In genomic region chr3:154817732-154818131, GRCm38 (mm10) we compare ENCODE assay signal across 8 mouse cellular contexts.
DNase-seq lines count a peak whose midpoint lies in the region; ATAC-seq and TF ChIP-seq lines count a peak whose summit lies in the region.

No protein-coding gene starts in this region.

- H3K27ac ChIP-seq in kidney, postnatal 0 days: no peak overlapping the region
- no peak overlapping the region for H3K27ac ChIP-seq in liver, embryonic 11.5 days (ENCODE audit: low read depth, low read length)
- H3K27ac ChIP-seq in neural tube, embryonic 14.5 days (ENCODE audit: low read depth, low read length): no peak overlapping the region

- POLR2A ChIA-PET in Patski (lab: Charles Lee): no interaction called here

- WGBS in kidney, postnatal 0 days: 8% methylated on average over 7 of the region's 7 CpGs
- WGBS in liver, embryonic 11.5 days: 4% methylated on average over 7 of the region's 7 CpGs
- 6% methylated on average over 7 of the region's 7 CpGs for WGBS in neural tube, embryonic 14.5 days

- H3K36me3 ChIP-seq in kidney, postnatal 0 days (ENCODE audit: insufficient read depth, low read length): no peaks in the 10 kb centered on the region
- no peaks in the 10 kb centered on the region for H3K36me3 ChIP-seq in liver, embryonic 11.5 days (ENCODE audit: control insufficient read depth, insufficient read depth, low read length)
- no peaks in the 10 kb centered on the region for H3K36me3 ChIP-seq in neural tube, embryonic 14.5 days (ENCODE audit: control insufficient read depth, insufficient read depth, low read length)

- ATAC-seq in Patski: peak; percentile 27
- ATAC-seq in kidney, postnatal 0 days (replicated peaks; ENCODE audit: low FRiP score, low read depth): no peak
- ATAC-seq in liver, embryonic 11.5 days (replicated peaks; ENCODE audit: low FRiP score): peak; percentile 32; the same call in 1 of the 2 replicates
- peak; percentile 72 for ATAC-seq in neural tube, embryonic 14.5 days (ENCODE audit: low read depth)
- no peak for ATAC-seq in inflammation-experienced regulatory T-cells, adult 6 months

- no peaks in the 10 kb centered on the region for H3K27me3 ChIP-seq in Patski
- no peaks in the 10 kb centered on the region for H3K27me3 ChIP-seq in kidney, postnatal 0 days (ENCODE audit: insufficient read depth, low read length)
- peaks cover 9% of the 10 kb centered on the region; the same call in 1 of the 2 replicates for H3K27me3 ChIP-seq in liver, embryonic 11.5 days (replicated peaks; ENCODE audit: control insufficient read depth, insufficient read depth, low read length)
- H3K27me3 ChIP-seq in neural tube, embryonic 14.5 days (ENCODE audit: control insufficient read depth, insufficient read depth, low read length): no peaks in the 10 kb centered on the region

- DNase-seq in A20 (ENCODE audit: low read depth, low spot score) (peak; percentile 55), Patski (ENCODE audit: low read depth, low spot score) (no peak)
- DNase-seq in cerebellum, postnatal 10 days: peak; percentile 86 to 88
- DNase-seq in frontal cortex, postnatal 14 days (ENCODE audit: low spot score in 2 of 2): peak; percentile 56 to 79
- peak; percentile 39 for DNase-seq in kidney, postnatal 0 days (ENCODE audit: low spot score)
- DNase-seq in liver, embryonic 11.5 days (ENCODE audit: low spot score): no peak

- CTCF ChIA-PET in Patski (lab: Charles Lee): interaction anchor here (1.3 kb wide), 3 partner anchors 15 to 28 kb away, joined by 3 to 5 read pairs (median 3); no protein-coding TSS in a partner anchor

- no peaks in the 10 kb centered on the region for H3K9me3 ChIP-seq in kidney, postnatal 0 days (replicated peaks; ENCODE audit: low read length)
- H3K9me3 ChIP-seq in liver, embryonic 11.5 days (ENCODE audit: control insufficient read depth, low read length): no peaks in the 10 kb centered on the region
- no peaks in the 10 kb centered on the region for H3K9me3 ChIP-seq in neural tube, embryonic 14.5 days (ENCODE audit: control insufficient read depth, low read length)

- H3K4me2 ChIP-seq in kidney, postnatal 0 days (ENCODE audit: low read length): no peak overlapping the region
- no peak overlapping the region for H3K4me2 ChIP-seq in liver, embryonic 11.5 days
- peak overlapping the region; percentile 43 for H3K4me2 ChIP-seq in neural tube, embryonic 14.5 days (ENCODE audit: low read depth, low read length)

- no peak overlapping the region for H3K9ac ChIP-seq in kidney, postnatal 0 days (ENCODE audit: low read depth, low read length)
- H3K9ac ChIP-seq in liver, embryonic 11.5 days (ENCODE audit: low read depth, low read length): no peak overlapping the region
- no peak overlapping the region for H3K9ac ChIP-seq in neural tube, embryonic 14.5 days (replicated peaks; ENCODE audit: low read depth, low read length)

- in situ Hi-C loops in Patski (cut with MboI; ENCODE audit: low pct_unique_long_range_greater_than_20kb): no loop called here

- no peak overlapping the region for H3K4me3 ChIP-seq in kidney, postnatal 0 days (replicated peaks; ENCODE audit: low read depth, low read length)
- no peak overlapping the region for H3K4me3 ChIP-seq in liver, embryonic 11.5 days (ENCODE audit: low read depth, low read length)
- H3K4me3 ChIP-seq in neural tube, embryonic 14.5 days (ENCODE audit: low read depth, low read length): peak overlapping the region; percentile 15; the same call in 1 of the 2 replicates

- H3K4me1 ChIP-seq in kidney, postnatal 0 days (replicated peaks; ENCODE audit: insufficient read depth, low read length): no peaks in the 10 kb centered on the region
- no peaks in the 10 kb centered on the region for H3K4me1 ChIP-seq in liver, embryonic 11.5 days (replicated peaks; ENCODE audit: control insufficient read depth, insufficient read depth, low read length)
- peaks cover 10% of the 10 kb centered on the region; the same call in 1 of the 2 replicates for H3K4me1 ChIP-seq in neural tube, embryonic 14.5 days (ENCODE audit: control insufficient read depth, insufficient read depth, low read length)

- TF ChIP-seq CTCF in Patski (IDR thresholded peaks at IDR 0.05): peak; percentile 98
- peak; percentile 82 for TF ChIP-seq CTCF in kidney, postnatal 0 days (IDR thresholded peaks at IDR 0.05; ENCODE audit: low read depth)

Comparison
In these comparisons a context has a peak if more than half of its experiments do, and no peak if none do; other contexts are left out.
1. DNase-seq: peak in A20 (single experiment), cerebellum, postnatal 10 days (2 of 2), frontal cortex, postnatal 14 days (2 of 2) and kidney, postnatal 0 days (single experiment); none in Patski (single experiment) and liver, embryonic 11.5 days (single experiment).
2. ATAC-seq: peak in Patski (single experiment), liver, embryonic 11.5 days (single experiment) and neural tube, embryonic 14.5 days (single experiment); none in kidney, postnatal 0 days (single experiment) and inflammation-experienced regulatory T-cells, adult 6 months (single experiment).